In the genomic region with DNA sequence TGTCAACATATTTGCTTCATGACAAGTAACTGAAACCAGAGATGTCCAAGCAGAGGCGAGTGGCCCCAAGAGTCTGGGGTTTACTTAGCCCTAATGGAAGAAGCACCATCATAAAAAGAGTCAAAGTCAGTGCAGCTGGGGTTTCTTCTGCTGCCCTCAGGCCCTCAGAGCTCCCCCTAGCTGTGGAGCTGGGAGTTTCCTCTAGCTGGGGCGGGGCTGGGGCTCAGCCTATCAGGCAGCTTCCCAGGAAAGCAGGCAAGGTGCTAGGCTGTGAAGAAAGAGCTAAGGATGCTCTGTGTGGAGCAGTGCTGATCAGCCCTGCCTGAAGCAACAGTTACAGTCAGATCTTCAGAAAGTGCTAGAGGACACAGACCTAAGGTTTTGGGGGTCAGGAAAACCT, we compare ENCODE assay signal across 10 mouse cellular contexts. TPM values are rescaled to one million over a fixed set of nuclear protein-coding genes. Genes with fewer than 3 reads are reported as not detected.
A peak's percentile ranks its signal among the peaks of the same experiment; 100 is the strongest.
DNase-seq lines count a peak whose midpoint lies in the region; ATAC-seq and TF ChIP-seq lines count a peak whose summit lies in the region.
"Had no signal": no experiment of that assay in that cellular context is flagged by ENCODE, and none has a peak within 500 bp of the region (broad histone marks: within the 10 kb centered on the region; RNA-seq: fewer than 3 reads in every experiment).

No protein-coding gene starts in this region.

- H3K9me3 ChIP-seq in liver, postnatal 0 days (ENCODE audit: low read length): no peaks in the 10 kb centered on the region
- H3K9me3 ChIP-seq in forebrain, postnatal 0 days (ENCODE audit: low read length): no peaks in the 10 kb centered on the region
- H3K9me3 ChIP-seq: embryonic facial prominence, embryonic 12.5 days; lung, embryonic 15.5 days had no signal

- peaks cover 45% of the 10 kb centered on the region for H3K36me3 ChIP-seq in liver, postnatal 0 days (replicated peaks; ENCODE audit: insufficient read depth, low read length)
- peaks cover 40% of the 10 kb centered on the region for H3K36me3 ChIP-seq in forebrain, postnatal 0 days (ENCODE audit: insufficient read depth)

- H3K4me1 ChIP-seq in liver, postnatal 0 days (ENCODE audit: insufficient read depth): no peaks in the 10 kb centered on the region
- no peaks in the 10 kb centered on the region for H3K4me1 ChIP-seq in forebrain, postnatal 0 days (ENCODE audit: insufficient read depth)
- H3K4me1 ChIP-seq: embryonic facial prominence, embryonic 12.5 days; lung, embryonic 15.5 days had no signal

- no peak overlapping the region for H3K4me2 ChIP-seq in liver, postnatal 0 days (ENCODE audit: low read depth, low read length)
- H3K4me2 ChIP-seq in forebrain, postnatal 0 days (ENCODE audit: low read depth): no peak overlapping the region
- H3K4me2 ChIP-seq: embryonic facial prominence, embryonic 12.5 days; lung, embryonic 15.5 days had no signal

- WGBS in liver, postnatal 0 days (ENCODE audit: insufficient replicate concordance): 73% methylated on average over 2 of the region's 2 CpGs
- 95% methylated on average over 2 of the region's 2 CpGs for WGBS in forebrain, postnatal 0 days

- 0 out of 2 replicates have a peak, but pooled peaks have one; percentile 41 for ATAC-seq in liver, postnatal 0 days
- no peak for ATAC-seq in forebrain, postnatal 0 days

- TF ChIP-seq CTCF in liver, postnatal 0 days (IDR thresholded peaks at IDR 0.05; ENCODE audit: low read depth): peak; percentile 62
- TF ChIP-seq CTCF in forebrain, postnatal 0 days (IDR thresholded peaks at IDR 0.05; ENCODE audit: low read depth): no peak; the same call in 1 of the 2 replicates

- no peak for TF ChIP-seq EP300 in liver, postnatal 0 days (IDR thresholded peaks at IDR 0.05; ENCODE audit: low read depth)

- H3K9ac ChIP-seq in liver, postnatal 0 days (replicated peaks): no peak overlapping the region
- no peak overlapping the region for H3K9ac ChIP-seq in forebrain, postnatal 0 days
- H3K9ac ChIP-seq: embryonic facial prominence, embryonic 12.5 days; lung, embryonic 15.5 days had no signal

- peak; percentile 12 to 32 for DNase-seq in adrenal gland, postnatal 36 days
- no peak for DNase-seq in adrenal gland, adult 8-10 months
- peak; percentile 19 for DNase-seq in 3134 (ENCODE audit: extremely low read depth, insufficient read length, low spot score)
- DNase-seq in R1 (ENCODE audit: low read depth, low spot score): peak; percentile 46
- peak; percentile 39 for DNase-seq in liver, postnatal 0 days
- DNase-seq in forebrain, postnatal 0 days: no peak
- DNase-seq in gastrocnemius, postnatal 25 days: no peak
- no peak for DNase-seq in left cerebral cortex, adult 11 months (ENCODE audit: low spot score)

- H3K27ac ChIP-seq in liver, postnatal 0 days (ENCODE audit: low read depth): no peak overlapping the region
- no peak overlapping the region for H3K27ac ChIP-seq in forebrain, postnatal 0 days (ENCODE audit: low read depth, low read length)
- H3K27ac ChIP-seq: embryonic facial prominence, embryonic 12.5 days; lung, embryonic 15.5 days had no signal

- no peak overlapping the region for H3K4me3 ChIP-seq in liver, postnatal 0 days (ENCODE audit: low read depth, low read length)
- no peak overlapping the region for H3K4me3 ChIP-seq in forebrain, postnatal 0 days (ENCODE audit: low read depth, low read length)
- H3K4me3 ChIP-seq: embryonic facial prominence, embryonic 12.5 days; lung, embryonic 15.5 days had no signal

- H3K27me3 ChIP-seq in liver, postnatal 0 days (ENCODE audit: insufficient read depth, low read length): no peaks in the 10 kb centered on the region
- H3K27me3 ChIP-seq in forebrain, postnatal 0 days (ENCODE audit: insufficient read depth, low read length): no peaks in the 10 kb centered on the region
- H3K27me3 ChIP-seq: embryonic facial prominence, embryonic 12.5 days; lung, embryonic 15.5 days had no signal

RNA-seq across cellular contexts. Expression of a gene that starts 51.2 kb away (rescaled TPM):
- 10 to 100 TPM; 54.2 to 60.9 TPM for total RNA-seq in adrenal gland, postnatal 36 days (2021)
- 10 to 100 TPM; 50.7 to 68.4 (median 58.3) TPM for total RNA-seq in adrenal gland, adult 8-10 months (2022)
- polyA plus RNA-seq in liver, postnatal 0 days (2015; fragmentation: Nextera tagmentation; extraction: Ambion mirVana): 4.1 and 4.3 TPM in 2 replicates
- total RNA-seq in forebrain, postnatal 0 days (2014; rRNA removed): 9.8 and 14.0 TPM in 2 replicates
- 5.7 and 8.2 TPM in 2 replicates for polyA plus RNA-seq in forebrain, postnatal 0 days (2015; fragmentation: Nextera tagmentation; extraction: Ambion mirVana)
- total RNA-seq in gastrocnemius, postnatal 25 days (2021): 1 to 10 TPM; 6.7 to 7.7 TPM

Comparison
In these comparisons a context has a peak if more than half of its experiments do, and no peak if none do; other contexts are left out.
1. DNase-seq: peak in adrenal gland, postnatal 36 days (2 of 2), 3134 (single experiment), R1 (single experiment) and liver, postnatal 0 days (single experiment); none in adrenal gland, adult 8-10 months (single experiment), forebrain, postnatal 0 days (single experiment), gastrocnemius, postnatal 25 days (single experiment) and left cerebral cortex, adult 11 months (single experiment).